26 mouse cellular contexts compared by ENCODE assay signal in genomic region chr12:56518221-56518620, GRCm38 (mm10). TPM values are rescaled to one million over a fixed set of nuclear protein-coding genes. Genes with fewer than 3 reads are reported as not detected.
A peak's percentile ranks its signal among the peaks of the same experiment; 100 is the strongest.
DNase-seq lines count a peak whose midpoint lies in the region; ATAC-seq and TF ChIP-seq lines count a peak whose summit lies in the region.
"Had no signal": no experiment of that assay in that cellular context is flagged by ENCODE, and none has a peak within 500 bp of the region (broad histone marks: within the 10 kb centered on the region; RNA-seq: fewer than 3 reads in every experiment).

No protein-coding gene starts in this region.

- no peak overlapping the region for H3K4me2 ChIP-seq in forebrain, embryonic 14.5 days (ENCODE audit: low read length)
- no peak overlapping the region for H3K4me2 ChIP-seq in forebrain, embryonic 16.5 days (ENCODE audit: low read length)
- peak overlapping the region; percentile 64 for H3K4me2 ChIP-seq in lung, embryonic 14.5 days
- H3K4me2 ChIP-seq in lung, embryonic 16.5 days (ENCODE audit: low read depth, low read length) = peak overlapping the region; percentile 45
- H3K4me2 ChIP-seq in kidney, embryonic 16.5 days (replicated peaks; ENCODE audit: low read depth, low read length) = no peak overlapping the region
- H3K4me2 ChIP-seq: embryonic facial prominence, embryonic 15.5 days; heart, embryonic 12.5 days; hindbrain, embryonic 14.5 days had no signal

- peak; percentile 2 for DNase-seq in forebrain, embryonic 14.5 days (ENCODE audit: low spot score)
- peak; percentile 47 for DNase-seq in lung, embryonic 14.5 days
- no peak for DNase-seq in lung, postnatal 10 days
- no peak for DNase-seq in heart, adult 8-10 months (ENCODE audit: low spot score)
- DNase-seq: adrenal gland, postnatal 25 days; cerebellum, adult 2 months; cerebellum, postnatal 14 days; embryo, embryonic 11 days; gastrocnemius, postnatal 14 days; heart, adult 2 months had no signal

- no peak for TF ChIP-seq CTCF in lung, embryonic 14.5 days (IDR thresholded peaks at IDR 0.05; ENCODE audit: low read depth)

- 68% methylated on average over 5 of the region's 5 CpGs for whole genome bisulfite sequencing in forebrain, embryonic 14.5 days
- WGBS in forebrain, embryonic 16.5 days = 62% methylated on average over 5 of the region's 5 CpGs
- WGBS in lung, embryonic 14.5 days = 45% methylated on average over 5 of the region's 5 CpGs
- 27% methylated on average over 5 of the region's 5 CpGs for WGBS in lung, embryonic 16.5 days
- 59% methylated on average over 5 of the region's 5 CpGs for WGBS in kidney, embryonic 16.5 days

- H3K4me1 ChIP-seq in forebrain, embryonic 14.5 days (ENCODE audit: control insufficient read depth, insufficient read depth, low read length) = no peaks in the 10 kb centered on the region
- no peaks in the 10 kb centered on the region for H3K4me1 ChIP-seq in forebrain, embryonic 16.5 days (replicated peaks; ENCODE audit: control insufficient read depth, insufficient read depth, low read length)
- no peaks in the 10 kb centered on the region for H3K4me1 ChIP-seq in lung, embryonic 14.5 days (ENCODE audit: insufficient read depth)
- H3K4me1 ChIP-seq in lung, embryonic 16.5 days (replicated peaks; ENCODE audit: control insufficient read depth, insufficient read depth, low read length) = no peaks in the 10 kb centered on the region
- H3K4me1 ChIP-seq in kidney, embryonic 16.5 days (ENCODE audit: insufficient read depth, low read length) = no peaks in the 10 kb centered on the region

- ATAC-seq in forebrain, embryonic 14.5 days = no peak
- no peak for ATAC-seq in forebrain, embryonic 16.5 days
- ATAC-seq in lung, embryonic 14.5 days (ENCODE audit: insufficient read depth) = no peak
- ATAC-seq in lung, embryonic 16.5 days (ENCODE audit: low read depth) = 0 out of 2 replicates have a peak, but pooled peaks have one; percentile 13
- no peak for ATAC-seq in kidney, embryonic 16.5 days (ENCODE audit: low FRiP score, low TSS enrichment)
- ATAC-seq: activated CD4-positive, CD25-positive, alpha-beta regulatory T cell, adult 4 months; Patski had no signal

- H3K4me3 ChIP-seq in forebrain, embryonic 14.5 days (ENCODE audit: low read depth, low read length) = no peak overlapping the region
- no peak overlapping the region for H3K4me3 ChIP-seq in forebrain, embryonic 16.5 days (replicated peaks; ENCODE audit: low read length)
- H3K4me3 ChIP-seq in lung, embryonic 14.5 days (ENCODE audit: low read depth, low read length) = peak overlapping the region; percentile 43; the same call in 1 of the 2 replicates
- H3K4me3 ChIP-seq in lung, embryonic 16.5 days (ENCODE audit: low read length) = peak overlapping the region; percentile 26
- H3K4me3 ChIP-seq in kidney, embryonic 16.5 days (ENCODE audit: low read length) = no peak overlapping the region
- H3K4me3 ChIP-seq: embryonic facial prominence, embryonic 15.5 days; erythroblast, embryonic 14.5 days; forebrain, embryonic 10.5 days; heart, adult 2 months; heart, embryonic 12.5 days; hindbrain, embryonic 10.5 days had no signal

- peaks cover 89% of the 10 kb centered on the region for H3K27me3 ChIP-seq in forebrain, embryonic 14.5 days (replicated peaks; ENCODE audit: control insufficient read depth, insufficient read depth, low read length)
- H3K27me3 ChIP-seq in forebrain, embryonic 16.5 days (replicated peaks; ENCODE audit: control insufficient read depth, insufficient read depth, low read length) = peaks cover 82% of the 10 kb centered on the region
- H3K27me3 ChIP-seq in lung, embryonic 14.5 days (ENCODE audit: insufficient read depth, low read length) = peaks cover 55% of the 10 kb centered on the region
- peaks cover 34% of the 10 kb centered on the region for H3K27me3 ChIP-seq in lung, embryonic 16.5 days (ENCODE audit: control insufficient read depth, insufficient read depth, low read depth, low read length)
- peaks cover 81% of the 10 kb centered on the region for H3K27me3 ChIP-seq in kidney, embryonic 16.5 days (ENCODE audit: insufficient read depth, low read length)
- H3K27me3 ChIP-seq: CH12.LX had no signal

- no peaks in the 10 kb centered on the region for H3K36me3 ChIP-seq in forebrain, embryonic 14.5 days (ENCODE audit: control insufficient read depth, insufficient read depth, low read length)
- H3K36me3 ChIP-seq in forebrain, embryonic 16.5 days (ENCODE audit: control insufficient read depth, insufficient read depth) = no peaks in the 10 kb centered on the region
- H3K36me3 ChIP-seq in lung, embryonic 14.5 days (ENCODE audit: insufficient read depth) = no peaks in the 10 kb centered on the region
- H3K36me3 ChIP-seq in lung, embryonic 16.5 days (ENCODE audit: control insufficient read depth, insufficient read depth, low read length) = no peaks in the 10 kb centered on the region
- H3K36me3 ChIP-seq in kidney, embryonic 16.5 days (ENCODE audit: insufficient read depth, low read length) = no peaks in the 10 kb centered on the region
- H3K36me3 ChIP-seq: embryonic facial prominence, embryonic 15.5 days; forebrain, embryonic 10.5 days; heart, embryonic 12.5 days; hindbrain, embryonic 10.5 days had no signal

- H3K9me3 ChIP-seq in forebrain, embryonic 14.5 days (replicated peaks; ENCODE audit: control insufficient read depth, low read length) = no peaks in the 10 kb centered on the region
- no peaks in the 10 kb centered on the region for H3K9me3 ChIP-seq in forebrain, embryonic 16.5 days (ENCODE audit: control insufficient read depth, low read length)
- H3K9me3 ChIP-seq in lung, embryonic 14.5 days (ENCODE audit: low read depth, low read length) = no peaks in the 10 kb centered on the region
- no peaks in the 10 kb centered on the region for H3K9me3 ChIP-seq in lung, embryonic 16.5 days (ENCODE audit: control insufficient read depth, low read length)
- H3K9me3 ChIP-seq in kidney, embryonic 16.5 days (ENCODE audit: low read length) = no peaks in the 10 kb centered on the region
- H3K9me3 ChIP-seq: embryonic facial prominence, embryonic 15.5 days; forebrain, embryonic 10.5 days; heart, embryonic 12.5 days; hindbrain, embryonic 10.5 days had no signal

- no peak overlapping the region for H3K27ac ChIP-seq in forebrain, embryonic 14.5 days (ENCODE audit: low read depth, low read length)
- H3K27ac ChIP-seq in forebrain, embryonic 16.5 days (ENCODE audit: low read length) = no peak overlapping the region
- H3K27ac ChIP-seq in lung, embryonic 14.5 days (ENCODE audit: low read depth) = peak overlapping the region; percentile 92
- peak overlapping the region; percentile 86 for H3K27ac ChIP-seq in lung, embryonic 16.5 days (ENCODE audit: low read length)
- H3K27ac ChIP-seq in kidney, embryonic 16.5 days (ENCODE audit: low read length) = no peak overlapping the region
- H3K27ac ChIP-seq: embryonic facial prominence, embryonic 15.5 days; forebrain, embryonic 10.5 days; heart, adult 2 months; hindbrain, embryonic 10.5 days; hindbrain, embryonic 14.5 days had no signal

- no peak overlapping the region for H3K9ac ChIP-seq in forebrain, embryonic 14.5 days (ENCODE audit: low read length)
- H3K9ac ChIP-seq in forebrain, embryonic 16.5 days (replicated peaks; ENCODE audit: low read depth, low read length) = no peak overlapping the region
- peak overlapping the region; percentile 82 for H3K9ac ChIP-seq in lung, embryonic 14.5 days
- peak overlapping the region; percentile 61 for H3K9ac ChIP-seq in lung, embryonic 16.5 days (ENCODE audit: low read length)
- H3K9ac ChIP-seq in kidney, embryonic 16.5 days (replicated peaks; ENCODE audit: low read length) = no peak overlapping the region
- H3K9ac ChIP-seq: embryonic facial prominence, embryonic 15.5 days; heart, embryonic 12.5 days; hindbrain, embryonic 14.5 days had no signal

RNA-seq across cellular contexts. Expression of gene Nkx2-1, which starts 18.5 kb away (rescaled TPM):
- polyA plus RNA-seq in forebrain, embryonic 14.5 days (2014; fragmentation: Nextera tagmentation; extraction: Ambion mirVana) = 13.9 and 15.9 TPM in 2 replicates
- polyA plus RNA-seq in forebrain, embryonic 16.5 days (2015; fragmentation: Nextera tagmentation; extraction: Ambion mirVana) = 4.7 and 8.1 TPM in 2 replicates
- 94.6 and 95.1 TPM in 2 replicates for polyA plus RNA-seq in lung, embryonic 14.5 days (2014; fragmentation: Nextera tagmentation; extraction: Ambion mirVana)
- 74.8 and 91.7 TPM in 2 replicates for polyA plus RNA-seq in lung, embryonic 16.5 days (2015; fragmentation: Nextera tagmentation; extraction: Ambion mirVana)
- polyA plus RNA-seq in kidney, embryonic 16.5 days (2015; fragmentation: Nextera tagmentation; extraction: Ambion mirVana) = 1.4 TPM in 1 of 2 replicates, not detected in the other
- total RNA-seq in heart, adult 8-10 months (2022) = not detected
- total RNA-seq: adrenal gland, adult 18-20 months; adrenal gland, postnatal 25 days; CH12.LX; common myeloid progenitor, adult 5-6 weeks; gastrocnemius, adult 18-20 months; gastrocnemius, postnatal 14 days; heart, adult 2 months had no signal
- polyA plus RNA-seq: activated CD4-positive, CD25-positive, alpha-beta regulatory T cell, adult 4 months; cerebellum, adult 2 months; embryonic facial prominence, embryonic 15.5 days; erythroblast, embryonic 14.5 days; gonadal fat pad, adult 2 months; hindbrain, embryonic 14.5 days; Patski had no signal

Comparison
In these comparisons a context has a peak if more than half of its experiments do, and no peak if none do; other contexts are left out.
1. DNase-seq: peak in forebrain, embryonic 14.5 days (single experiment) and lung, embryonic 14.5 days (single experiment); none in lung, postnatal 10 days (single experiment) and heart, adult 8-10 months (single experiment).
2. H3K27ac ChIP-seq: peak in lung, embryonic 14.5 days (single experiment) and lung, embryonic 16.5 days (single experiment); none in forebrain, embryonic 14.5 days (single experiment), forebrain, embryonic 16.5 days (single experiment) and kidney, embryonic 16.5 days (single experiment).
3. H3K4me2 ChIP-seq: peak in lung, embryonic 14.5 days (single experiment) and lung, embryonic 16.5 days (single experiment); none in forebrain, embryonic 14.5 days (single experiment), forebrain, embryonic 16.5 days (single experiment) and kidney, embryonic 16.5 days (single experiment).
4. H3K4me3 ChIP-seq: peak in lung, embryonic 14.5 days (single experiment) and lung, embryonic 16.5 days (single experiment); none in forebrain, embryonic 14.5 days (single experiment), forebrain, embryonic 16.5 days (single experiment) and kidney, embryonic 16.5 days (single experiment).
5. H3K9ac ChIP-seq: peak in lung, embryonic 14.5 days (single experiment) and lung, embryonic 16.5 days (single experiment); none in forebrain, embryonic 14.5 days (single experiment), forebrain, embryonic 16.5 days (single experiment) and kidney, embryonic 16.5 days (single experiment).